Mouse (Mus musculus) cortical plate, adult 2 months (tissue): Measurements from ENCODE around the gene Spata5.

Experiments
- CTCF ChIP-seq: fragments of 200-500 bp; IDR thresholded peaks from 2 replicates; pipeline ENCODE4 v1.5.1; 2011; ENCODE audit warnings: mild to moderate bottlenecking, control low read depth, low read length; ENCODE audit not compliant: insufficient read depth; ENCODE audit errors: extremely low read depth
- POLR2A ChIP-seq: fragments of 200-500 bp; IDR thresholded peaks from 2 replicates; pipeline ENCODE4 v1.6.1; 2011; ENCODE audit warnings: mild to moderate bottlenecking, low read length, control low read depth; ENCODE audit not compliant: insufficient read depth; ENCODE audit errors: extremely low read depth

- TF ChIP-seq POLR2A (no peak), CTCF (no peak)
Measured at GRCm38 (mm10) chr3:37476485-37476884, 56.8 kb downstream of the Spata5 start.
